Mouse (Mus musculus) myocyte (in vitro differentiated cells): ENCODE data around the gene Myom1. TPM values are rescaled to one million over a fixed set of nuclear protein-coding genes. Genes with fewer than 3 reads are reported as not detected.
A peak's percentile ranks its signal among the peaks of the same experiment; 100 is the strongest.

Source experiments
- H3K27me3 ChIP-seq: one replicate; pipeline ENCODE4 v1.6.1; 2011; ENCODE audit not compliant: control insufficient read depth, insufficient read depth, insufficient read length
- H3K36me3 ChIP-seq: one replicate; pipeline ENCODE4 v1.6.1; 2011; ENCODE audit not compliant: control insufficient read depth, insufficient read depth
- H3K4me2 ChIP-seq: one replicate; pipeline ENCODE4 v1.6.1; 2011; ENCODE audit warnings: low read depth, control low read depth
- H3K4me3 ChIP-seq: one replicate; pipeline ENCODE4 v1.5.1; 2011; ENCODE audit warnings: mild to moderate bottlenecking, control low read depth, moderate library complexity
- H3K79me2 ChIP-seq: one replicate; pipeline ENCODE4 v1.6.1; 2011; ENCODE audit not compliant: control insufficient read depth, insufficient read depth
- H3ac ChIP-seq: one replicate; pipeline ENCODE4 v1.6.1; 2011; ENCODE audit not compliant: control insufficient read depth, insufficient read length
- CEBPB ChIP-seq: IDR thresholded peaks from 2 replicates; pipeline ENCODE4 v1.6.1; 2011; ENCODE audit warnings: mild to moderate bottlenecking, moderate library complexity; ENCODE audit not compliant: poor library complexity, insufficient read depth, severe bottlenecking
- E2F4 ChIP-seq: IDR thresholded peaks from one replicate; pipeline ENCODE4 v1.6.1; 2011; ENCODE audit warnings: mild to moderate bottlenecking, control low read depth, moderate library complexity; ENCODE audit not compliant: insufficient read depth
- MAX ChIP-seq: IDR thresholded peaks from one replicate; pipeline ENCODE4 v1.6.1; 2011; ENCODE audit warnings: low read depth, mild to moderate bottlenecking, control low read depth
- MYOD1 ChIP-seq, 3 experiments: IDR thresholded peaks; one replicate each; pipeline ENCODE4 v1.6.1; 2011; ENCODE audit warnings: control low read depth in 2 of 3, low read depth in 2 of 3, mild to moderate bottlenecking in 2 of 3, moderate library complexity in 1 of 3; ENCODE audit not compliant: insufficient read length in 2 of 3, control insufficient read depth in 1 of 3
- MYOG ChIP-seq, 3 experiments: IDR thresholded peaks; one replicate each; pipeline ENCODE4 v1.6.1; 2011; ENCODE audit warnings: control low read depth in 2 of 3, low read depth in 2 of 3, mild to moderate bottlenecking in 2 of 3; ENCODE audit not compliant: insufficient read length in 2 of 3, control insufficient read depth in 1 of 3, insufficient read depth in 1 of 3
- POLR2A ChIP-seq: IDR thresholded peaks from one replicate; pipeline ENCODE4 v1.6.1; 2011; ENCODE audit warnings: low read depth, mild to moderate bottlenecking, control low read depth, moderate library complexity; ENCODE audit not compliant: insufficient read length
- POLR2AphosphoS2 ChIP-seq: IDR thresholded peaks from one replicate; pipeline ENCODE4 v1.6.1; 2011; ENCODE audit warnings: low read depth, control low read depth; ENCODE audit not compliant: insufficient read length
- REST ChIP-seq: IDR thresholded peaks from one replicate; pipeline ENCODE4 v1.6.1; 2011; ENCODE audit warnings: mild to moderate bottlenecking, control low read depth, moderate library complexity; ENCODE audit not compliant: insufficient read depth, insufficient read length
- SRF ChIP-seq: IDR thresholded peaks from one replicate; pipeline ENCODE4 v1.6.1; 2011; ENCODE audit warnings: low read depth; ENCODE audit not compliant: control insufficient read depth, insufficient read length
- TCF12 ChIP-seq: IDR thresholded peaks from one replicate; pipeline ENCODE4 v1.6.1; 2011; ENCODE audit warnings: mild to moderate bottlenecking, control low read depth; ENCODE audit not compliant: poor library complexity, insufficient read depth, severe bottlenecking
- TCF3 ChIP-seq: IDR thresholded peaks from one replicate; pipeline ENCODE4 v1.6.1; 2011; ENCODE audit warnings: low read depth, control low read depth; ENCODE audit not compliant: insufficient read length
- USF1 ChIP-seq: IDR thresholded peaks from one replicate; pipeline ENCODE4 v1.6.1; 2011; ENCODE audit warnings: low read depth, mild to moderate bottlenecking, control low read depth, moderate library complexity
- polyA plus RNA-seq: library from polyadenylated mRNA; unstranded; fragments of >200 nt; fragmentation: generic; extraction: Trizol; gene quantifications from one replicate; pipeline ENCODE4 v1.2.1, GENCODE M21; 2012; ENCODE audit warnings: missing spikeins

Gene Myom1
- polyA plus RNA-seq, 1 experiment, result 52.7 TPM

DNA sequence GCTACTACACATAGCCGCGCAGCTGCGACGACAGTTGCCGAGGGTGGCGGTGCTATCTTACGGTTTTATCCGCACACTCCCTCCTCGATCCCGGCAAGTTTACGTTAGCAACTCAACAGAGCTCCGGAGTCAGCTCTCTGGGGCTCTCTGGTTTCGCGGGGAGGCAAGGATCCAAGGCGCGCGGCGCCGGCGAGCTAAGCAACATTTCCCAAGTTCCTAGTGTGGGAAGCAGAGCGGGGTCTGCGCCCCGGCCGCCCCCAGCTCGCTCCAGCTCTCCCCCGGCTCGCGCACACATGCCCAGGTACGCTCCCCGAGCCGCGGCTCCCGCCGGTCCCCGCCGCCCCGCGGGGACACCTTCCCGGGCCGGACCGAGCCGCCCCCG lies 743 bp upstream of the Myom1 start:
- Histone ChIP-seq H3ac (peak overlapping the region; percentile 99), H3K4me2 (peak overlapping the region; percentile 91)

DNA sequence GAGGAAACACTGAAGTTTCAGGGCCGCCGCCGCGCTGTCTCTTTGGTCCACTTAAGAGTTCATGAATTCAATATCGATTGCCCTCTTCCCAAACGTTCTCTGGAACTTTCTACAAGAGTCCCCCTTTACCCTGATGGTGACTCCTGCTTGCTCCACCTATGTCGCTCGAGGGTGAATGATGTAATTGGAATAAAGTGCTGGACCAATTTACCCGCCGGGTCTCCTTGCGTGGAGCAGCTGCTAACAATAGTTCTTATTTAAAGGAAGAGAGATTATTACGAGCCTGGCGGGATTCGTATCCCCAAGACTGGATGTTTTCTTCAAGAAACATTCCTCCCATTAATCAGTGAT lies 286 bp downstream of the Myom1 start, which contains the start of gene Myl12a:
Gene Myl12a (minus strand): TSS at position 135 of the 351 bp plus-strand sequence.
- Histone ChIP-seq H3K79me2 (peaks cover 41% of the 10 kb centered on the region), H3ac (peak within 1 kb of the TSS; percentile 99), H3K27me3 (no peaks in the 10 kb centered on the region), H3K4me3 (peak within 1 kb of the TSS; percentile 85), H3K36me3 (peaks cover 5% of the 10 kb centered on the region), H3K4me2 (peak within 1 kb of the TSS; percentile 64)
- TF ChIP-seq CEBPB, result no peak
- no peak for TF ChIP-seq SRF
- no peak for TF ChIP-seq MYOG (IDR thresholded peaks at IDR 0.05; ENCODE audit: control insufficient read depth in 1 of 3, insufficient read depth in 1 of 3, insufficient read length in 2 of 3, low read depth in 2 of 3)
- peak in 1 of 3 experiments; percentile 21 for TF ChIP-seq MYOD1 (IDR thresholded peaks at IDR 0.05; ENCODE audit: control insufficient read depth in 1 of 3, insufficient read length in 2 of 3, low read depth in 2 of 3)
- TF ChIP-seq USF1, result no peak
- TF ChIP-seq E2F4, result no peak

More for the DNA sequence above, 743 bp upstream of the Myom1 start:
- Histone ChIP-seq H3K27me3 (no peaks in the 10 kb centered on the region), H3K79me2 (peaks cover 52% of the 10 kb centered on the region), H3K36me3 (peaks cover 5% of the 10 kb centered on the region), H3K4me3 (peak overlapping the region; percentile 85)
- TF ChIP-seq TCF12, result no peak
- no peak for TF ChIP-seq POLR2AphosphoS2
- no peak for TF ChIP-seq MYOD1 (IDR thresholded peaks at IDR 0.05; ENCODE audit: control insufficient read depth in 1 of 3, insufficient read length in 2 of 3, low read depth in 2 of 3)
- no peak for TF ChIP-seq SRF
- no peak for TF ChIP-seq REST
- TF ChIP-seq TCF3, result no peak
- TF ChIP-seq E2F4, result no peak
- no peak for TF ChIP-seq MAX
- TF ChIP-seq CEBPB, result no peak
- TF ChIP-seq POLR2A, result no peak
- no peak for TF ChIP-seq MYOG (IDR thresholded peaks at IDR 0.05; ENCODE audit: control insufficient read depth in 1 of 3, insufficient read depth in 1 of 3, insufficient read length in 2 of 3, low read depth in 2 of 3)
- TF ChIP-seq USF1, result no peak

DNA sequence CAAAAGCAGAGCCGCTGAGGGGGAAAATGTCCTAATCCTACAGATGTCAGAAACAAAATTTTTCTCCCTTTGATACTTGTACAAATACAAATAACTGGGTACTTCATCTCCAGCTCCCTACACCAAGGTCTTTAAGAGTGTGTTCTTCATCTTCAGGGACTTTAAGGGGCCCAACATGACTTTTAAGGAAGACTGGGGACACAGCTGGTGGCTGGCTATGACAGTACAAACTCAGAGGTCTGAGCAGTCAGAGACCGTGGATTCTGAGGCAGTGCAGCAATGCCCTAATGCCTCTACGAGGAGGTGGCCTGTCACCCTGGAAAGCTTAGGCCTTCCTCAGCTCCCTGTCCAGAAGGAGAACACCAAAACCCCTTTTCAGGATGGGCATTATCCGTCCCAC lies 679 bp downstream of the Myom1 start:
- TF ChIP-seq POLR2A (peak; percentile 37), E2F4 (no peak)
- no peak overlapping the region for H3ac ChIP-seq

GRCm38 (mm10) chr17:71003721-71004120 lies 1.3 kb downstream of the Myom1 start:
- H3K27me3 ChIP-seq, result no peaks in the 10 kb centered on the region
- H3K4me2 ChIP-seq, result peak overlapping the region; percentile 64
- no peak overlapping the region for H3K4me3 ChIP-seq
- H3K79me2 ChIP-seq, result peaks cover 31% of the 10 kb centered on the region
- no peak overlapping the region for H3ac ChIP-seq
- TF ChIP-seq REST (no peak), TCF12 (no peak), POLR2AphosphoS2 (no peak), MYOD1 (IDR thresholded peaks at IDR 0.05; ENCODE audit: control insufficient read depth in 1 of 3, insufficient read length in 2 of 3, low read depth in 2 of 3) (no peak), TCF3 (no peak), CEBPB (no peak), SRF (no peak), MAX (no peak), E2F4 (no peak), USF1 (no peak), MYOG (IDR thresholded peaks at IDR 0.05; ENCODE audit: control insufficient read depth in 1 of 3, insufficient read depth in 1 of 3, insufficient read length in 2 of 3, low read depth in 2 of 3) (no peak), POLR2A (no peak)
- H3K36me3 ChIP-seq, result peaks cover 5% of the 10 kb centered on the region

More for the DNA sequence above, 679 bp downstream of the Myom1 start:
- peak overlapping the region; percentile 85 for H3K4me3 ChIP-seq
- H3K27me3 ChIP-seq, result no peaks in the 10 kb centered on the region
- H3K36me3 ChIP-seq, result peaks cover 5% of the 10 kb centered on the region
- peaks cover 38% of the 10 kb centered on the region for H3K79me2 ChIP-seq
- H3K4me2 ChIP-seq, result peak overlapping the region; percentile 64

- H3K27me3 ChIP-seq, result no peaks in the 10 kb centered on the region
- H3K4me2 ChIP-seq, result no peak overlapping the region
- no peak overlapping the region for H3ac ChIP-seq
- peaks cover 25% of the 10 kb centered on the region for H3K79me2 ChIP-seq
- H3K4me3 ChIP-seq, result no peak overlapping the region
- TF ChIP-seq POLR2A, result no peak
- no peak for TF ChIP-seq POLR2AphosphoS2
- no peak for TF ChIP-seq E2F4
- no peak for TF ChIP-seq REST
- TF ChIP-seq SRF, result no peak
- TF ChIP-seq MYOG (IDR thresholded peaks at IDR 0.05; ENCODE audit: control insufficient read depth in 1 of 3, insufficient read depth in 1 of 3, insufficient read length in 2 of 3, low read depth in 2 of 3), result no peak
- H3K36me3 ChIP-seq, result peaks cover 5% of the 10 kb centered on the region
Measured at GRCm38 (mm10) chr17:71004186-71004960, 1.9 kb downstream of the Myom1 start.
